Mouse (Mus musculus) forebrain, embryonic 10.5 days (tissue): Measurements from ENCODE around the gene Gm11564. TPM values are rescaled to one million over a fixed set of nuclear protein-coding genes. Genes with fewer than 3 reads are reported as not detected.
"Not testable (repeated sequence)": the region's sequence is repeated elsewhere in the genome, so short reads cannot be mapped to it uniquely, and the experiment has no call there.

Source experiments
- DNase-seq: peaks from one replicate; pipeline ENCODE4 v3.0.0-alpha.2; 2017; ENCODE audit warnings: low spot score; ENCODE audit errors: extremely low spot score
- H3K27ac ChIP-seq: fragments of 300-500 bp; sonication (generic); 2 replicates; pipeline ENCODE4 v1.5.1; 2016; ENCODE audit warnings: mild to moderate bottlenecking
- H3K27me3 ChIP-seq: fragments of 300-500 bp; sonication (generic); 2 replicates; pipeline ENCODE4 v1.6.1; 2016; ENCODE audit warnings: mild to moderate bottlenecking; ENCODE audit not compliant: poor library complexity, severe bottlenecking
- H3K36me3 ChIP-seq: fragments of 300-500 bp; sonication (generic); replicated peaks from 2 replicates; pipeline ENCODE4 v1.6.1; 2016; ENCODE audit warnings: mild to moderate bottlenecking, moderate library complexity
- H3K4me1 ChIP-seq: fragments of 300-500 bp; sonication (generic); 2 replicates; pipeline ENCODE4 v1.6.1; 2016
- H3K4me3 ChIP-seq: fragments of 300-500 bp; sonication (generic); 2 replicates; pipeline ENCODE4 v1.5.1; 2016; ENCODE audit warnings: mild to moderate bottlenecking, moderate library complexity
- H3K9me3 ChIP-seq: fragments of 300-500 bp; sonication (generic); 2 replicates; pipeline ENCODE4 v1.6.1; 2016; ENCODE audit warnings: mild to moderate bottlenecking, moderate library complexity
- WGBS: fragments of 180-500 bp; shearing (Covaris S2); methylation state at CpG from one replicate; pipeline ENCODE4 v1.1.7; 2016; 5-methylcytosine and 5-hydroxymethylcytosine counted together
- polyA plus RNA-seq: library from polyadenylated mRNA; unstranded; fragments of >200 nt; fragmentation: Nextera tagmentation; extraction: Ambion mirVana; gene quantifications from 2 replicates; pipeline ENCODE4 v1.2.1, GENCODE M21; 2016

Gene Gm11564
- not detected in 2 replicates for polyA plus RNA-seq

DNA sequence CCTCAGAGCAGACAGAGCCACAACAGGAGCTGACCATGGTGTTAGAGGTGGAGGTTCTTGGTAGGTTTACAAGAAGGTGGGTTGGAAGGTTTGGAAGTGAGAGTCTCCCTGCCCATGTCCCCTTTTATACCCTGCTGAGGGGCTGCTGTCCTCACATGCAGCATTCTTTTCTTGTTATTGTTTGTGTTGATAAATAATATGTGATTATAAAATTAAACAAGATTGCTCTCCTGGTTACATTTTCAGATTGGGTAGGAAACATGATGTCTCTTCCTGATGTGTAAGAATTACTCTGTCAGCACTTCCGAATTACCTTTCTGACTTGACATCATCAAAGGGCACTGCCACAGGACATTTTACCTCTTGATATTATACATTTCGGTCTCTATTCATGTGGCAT lies at the start of gene Gm11564:
Gene Gm11564, minus strand, starts transcription at position 101 of the 400 bp plus-strand sequence.
- not testable (repeated sequence) for H3K27me3 ChIP-seq, H3K4me3 ChIP-seq, H3K36me3 ChIP-seq, H3K4me1 ChIP-seq, DNase-seq, H3K9me3 ChIP-seq
- H3K27ac ChIP-seq = peak within 1 kb of the TSS; percentile 61; the same call in 1 of the 2 replicates
- WGBS = 87% methylated on average over 2 of the region's 2 CpGs

DNA sequence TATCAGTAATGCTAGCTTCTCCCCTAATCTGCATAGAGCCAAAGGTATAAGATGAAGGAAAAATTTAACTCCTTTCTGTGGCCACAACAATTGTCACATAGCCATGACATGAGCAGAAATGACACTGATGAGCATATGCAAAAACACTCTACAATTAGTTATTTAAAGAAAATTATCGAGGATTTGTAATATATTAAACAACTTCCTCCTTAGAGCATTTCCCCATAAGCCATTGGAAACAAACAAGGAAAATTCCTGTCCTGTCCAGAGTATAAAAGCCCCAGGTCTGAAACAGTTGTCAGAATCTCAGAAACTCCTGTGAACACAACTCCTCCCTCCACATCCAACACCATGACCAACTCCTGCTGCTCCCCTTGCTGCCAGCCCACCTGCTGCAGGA lies 48.7 kb upstream of the Gm11564 start, which contains the start of gene Gm11559:
Gene Gm11559, plus strand, starts transcription at position 301 of the 400 bp plus-strand sequence.
- H3K4me3 ChIP-seq, DNase-seq, H3K4me1 ChIP-seq, H3K27ac ChIP-seq, H3K36me3 ChIP-seq, H3K27me3 ChIP-seq, H3K9me3 ChIP-seq: not testable (repeated sequence)
- 79% methylated on average over 1 of the region's 1 CpGs for WGBS

DNA sequence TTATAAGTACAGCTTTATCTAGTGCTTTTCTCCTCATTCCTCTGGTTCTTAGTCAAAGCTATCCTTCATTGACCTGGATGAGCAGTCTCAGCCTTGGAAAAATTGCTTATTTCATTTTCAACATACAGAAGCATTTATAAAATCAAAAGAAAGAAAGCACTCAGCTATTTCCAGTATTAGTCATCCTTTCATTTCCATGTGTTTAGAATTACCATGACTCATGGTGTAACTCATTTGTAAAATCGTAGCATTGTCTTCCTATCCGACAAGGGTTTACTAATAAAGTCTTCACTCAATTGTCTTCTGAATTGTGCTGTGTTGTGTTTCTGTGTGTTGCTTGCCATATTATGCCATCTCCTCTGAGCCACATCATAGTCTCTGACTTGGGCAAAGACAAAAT lies 43.3 kb upstream of the Gm11564 start:
- Histone ChIP-seq H3K4me1 (no peaks in the 10 kb centered on the region), H3K27me3 (no peaks in the 10 kb centered on the region), H3K36me3 (no peaks in the 10 kb centered on the region), H3K4me3 (no peak overlapping the region), H3K27ac (no peak overlapping the region), H3K9me3 (no peaks in the 10 kb centered on the region)
- DNase-seq = no peak
- WGBS = 88% methylated on average over 2 of the region's 2 CpGs

DNA sequence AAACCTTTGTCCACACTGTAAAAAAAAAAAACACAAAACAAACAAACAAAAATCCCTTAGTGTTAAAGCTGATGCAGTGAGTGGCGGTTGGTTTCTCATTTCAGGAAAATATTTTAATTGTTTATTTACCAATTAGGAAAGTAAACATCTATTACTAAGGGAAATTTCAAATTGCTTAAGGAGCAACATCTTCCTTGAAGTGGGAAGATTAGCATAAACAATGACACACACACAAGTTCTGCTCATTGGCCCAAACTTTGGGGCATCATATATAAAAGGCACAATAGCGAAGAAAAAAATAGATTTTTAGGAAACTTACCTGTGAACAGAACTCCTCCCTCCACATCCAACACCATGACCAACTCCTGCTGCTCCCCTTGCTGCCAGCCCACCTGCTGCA lies 42.2 kb upstream of the Gm11564 start, which contains the start of gene Gm11568:
Gene Gm11568, plus strand, starts transcription at position 301 of the 400 bp plus-strand sequence.
- 83% methylated on average over 2 of the region's 2 CpGs for WGBS
- Histone ChIP-seq H3K4me1 (no peaks in the 10 kb centered on the region), H3K4me3 (no peak within 1 kb of the TSS), H3K9me3 (no peaks in the 10 kb centered on the region), H3K27ac (no peak within 1 kb of the TSS), H3K36me3 (no peaks in the 10 kb centered on the region), H3K27me3 (no peaks in the 10 kb centered on the region)
- DNase-seq = no peak

DNA sequence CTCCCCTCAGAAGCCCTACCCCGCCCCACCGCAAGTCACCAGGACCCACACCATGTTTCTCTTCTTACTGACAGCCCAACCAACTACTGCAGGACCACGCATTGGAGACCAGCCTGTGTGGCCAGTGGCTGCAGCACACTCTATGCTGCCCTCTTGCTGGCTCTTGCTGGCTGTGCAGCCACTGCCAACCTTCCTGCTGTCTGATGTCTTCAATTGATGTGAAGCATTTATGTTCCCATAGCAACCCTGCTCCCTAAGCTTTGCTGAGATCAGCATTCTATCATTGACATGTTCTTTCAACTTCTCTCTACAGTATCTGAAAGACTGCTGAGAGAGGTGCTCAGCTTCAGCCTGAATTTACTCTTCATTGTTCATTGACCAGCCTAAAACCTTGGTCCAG lies 38.7 kb upstream of the Gm11564 start:
- H3K4me3 ChIP-seq = no peak overlapping the region
- H3K9me3 ChIP-seq = 0 out of 2 replicates have a peak, but pooled peaks cover 4% of the 10 kb centered on the region
- no peaks in the 10 kb centered on the region for H3K27me3 ChIP-seq
- 66% methylated on average over 3 of the region's 3 CpGs for WGBS
- H3K4me1 ChIP-seq = no peaks in the 10 kb centered on the region
- no peak for DNase-seq
- no peak overlapping the region for H3K27ac ChIP-seq
- no peaks in the 10 kb centered on the region for H3K36me3 ChIP-seq

DNA sequence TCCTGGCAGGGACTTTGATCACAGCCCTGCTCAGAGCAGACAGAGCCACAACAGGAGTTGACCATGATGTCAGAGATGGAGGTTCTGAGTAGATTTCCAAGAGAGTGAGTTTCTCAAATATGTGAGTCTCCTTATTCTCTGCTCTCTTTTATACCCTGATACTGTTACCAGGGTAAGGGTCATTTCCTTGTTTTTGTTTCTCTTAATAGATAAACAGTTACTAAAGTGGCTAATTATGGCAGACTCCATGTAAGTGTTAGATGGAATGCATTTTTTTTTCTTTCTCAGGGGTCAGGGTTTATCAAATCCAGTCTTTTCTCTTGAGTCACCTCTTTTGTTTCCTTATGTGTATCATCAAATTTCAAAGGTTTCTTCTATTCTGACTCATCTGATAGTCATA lies 36.0 kb upstream of the Gm11564 start, which contains the start of gene Krtap4-16:
Gene Krtap4-16, minus strand, starts transcription at position 101 of the 400 bp plus-strand sequence.
- no peak within 1 kb of the TSS for H3K4me3 ChIP-seq
- 0 out of 2 replicates have a peak, but pooled peaks cover 4% of the 10 kb centered on the region for H3K9me3 ChIP-seq
- no peak for DNase-seq
- H3K27ac ChIP-seq = peak within 1 kb of the TSS; percentile 44; the same call in 1 of the 2 replicates
- no peaks in the 10 kb centered on the region for H3K4me1 ChIP-seq
- H3K36me3 ChIP-seq = no peaks in the 10 kb centered on the region
- no peaks in the 10 kb centered on the region for H3K27me3 ChIP-seq

DNA sequence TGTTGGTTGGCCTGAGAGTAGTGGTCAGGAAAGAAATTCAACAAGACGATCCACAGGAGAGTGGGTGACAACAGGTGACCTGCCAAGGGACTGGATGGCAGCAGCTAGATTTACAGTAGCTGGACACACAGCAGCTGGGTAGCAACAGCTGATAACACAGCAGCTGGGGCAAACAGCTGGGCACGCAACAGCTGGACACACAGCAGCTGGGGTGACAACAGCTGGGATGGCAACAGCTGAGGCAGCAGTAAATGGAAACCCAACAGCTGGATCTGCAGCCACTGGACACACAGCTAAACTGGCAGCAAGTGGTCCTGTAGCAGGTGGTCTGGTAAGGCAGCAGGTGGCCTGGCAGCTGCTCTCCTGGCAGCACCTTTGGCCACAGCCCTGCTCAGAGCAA lies 31.3 kb upstream of the Gm11564 start:
- no peak overlapping the region for H3K27ac ChIP-seq
- H3K4me1 ChIP-seq = peaks cover 14% of the 10 kb centered on the region
- no peaks in the 10 kb centered on the region for H3K27me3 ChIP-seq
- 100% methylated on average over 2 of the region's 2 CpGs for WGBS
- H3K9me3 ChIP-seq = 0 out of 2 replicates have a peak, but pooled peaks cover 4% of the 10 kb centered on the region
- no peak overlapping the region for H3K4me3 ChIP-seq
- no peak for DNase-seq
- H3K36me3 ChIP-seq = no peaks in the 10 kb centered on the region

DNA sequence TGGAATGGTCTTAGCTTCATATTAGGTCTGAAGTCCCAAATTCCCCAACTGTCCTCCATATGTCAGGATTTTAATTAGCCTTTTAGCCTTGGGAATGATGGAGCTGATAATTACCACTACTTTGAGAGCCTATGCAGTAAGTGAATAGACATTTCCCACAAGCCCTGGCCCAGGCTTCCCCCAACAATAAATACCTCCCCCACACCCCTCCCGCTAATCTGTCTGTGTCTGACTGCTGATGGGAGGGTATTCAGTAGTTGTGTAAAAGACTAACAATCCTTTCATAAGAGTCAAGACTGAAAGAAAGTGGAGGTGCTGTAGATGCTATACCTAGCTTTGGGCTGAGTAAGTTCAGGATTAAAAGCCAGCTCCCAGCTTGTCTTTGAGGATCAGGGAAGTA lies 26.7 kb upstream of the Gm11564 start:
- Histone ChIP-seq H3K4me1 (peaks cover 20% of the 10 kb centered on the region), H3K36me3 (no peaks in the 10 kb centered on the region), H3K9me3 (no peaks in the 10 kb centered on the region), H3K27me3 (no peaks in the 10 kb centered on the region), H3K27ac (no peak overlapping the region), H3K4me3 (no peak overlapping the region)
- WGBS = 64% methylated on average over 1 of the region's 1 CpGs
- DNase-seq = no peak

DNA sequence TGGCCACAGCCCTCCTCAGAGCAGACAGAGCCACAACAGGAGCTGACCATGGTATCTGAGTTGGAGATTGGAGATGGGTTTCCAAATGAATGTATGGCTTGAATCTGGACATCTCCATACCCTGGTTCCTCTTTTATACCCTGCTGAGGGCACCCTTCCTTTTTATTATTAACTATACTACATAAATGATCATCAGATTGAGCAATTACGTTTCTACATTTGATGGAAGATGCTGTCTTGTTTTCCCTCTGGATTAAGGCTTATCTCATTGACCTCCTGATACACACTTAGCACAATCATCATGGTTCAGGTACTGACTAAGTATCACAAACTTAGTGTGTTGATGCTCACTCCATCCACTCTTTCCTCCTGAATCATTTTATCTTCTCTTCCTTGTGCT lies 22.5 kb upstream of the Gm11564 start, which contains the start of gene 2300003K06Rik:
Gene 2300003K06Rik, minus strand, starts transcription at position 101 of the 400 bp plus-strand sequence.
- no peaks in the 10 kb centered on the region for H3K36me3 ChIP-seq
- WGBS = 73% methylated on average over 1 of the region's 1 CpGs
- no peak for DNase-seq
- no peaks in the 10 kb centered on the region for H3K9me3 ChIP-seq
- no peak within 1 kb of the TSS for H3K27ac ChIP-seq
- no peak within 1 kb of the TSS for H3K4me3 ChIP-seq
- H3K4me1 ChIP-seq = peaks cover 18% of the 10 kb centered on the region
- no peaks in the 10 kb centered on the region for H3K27me3 ChIP-seq

DNA sequence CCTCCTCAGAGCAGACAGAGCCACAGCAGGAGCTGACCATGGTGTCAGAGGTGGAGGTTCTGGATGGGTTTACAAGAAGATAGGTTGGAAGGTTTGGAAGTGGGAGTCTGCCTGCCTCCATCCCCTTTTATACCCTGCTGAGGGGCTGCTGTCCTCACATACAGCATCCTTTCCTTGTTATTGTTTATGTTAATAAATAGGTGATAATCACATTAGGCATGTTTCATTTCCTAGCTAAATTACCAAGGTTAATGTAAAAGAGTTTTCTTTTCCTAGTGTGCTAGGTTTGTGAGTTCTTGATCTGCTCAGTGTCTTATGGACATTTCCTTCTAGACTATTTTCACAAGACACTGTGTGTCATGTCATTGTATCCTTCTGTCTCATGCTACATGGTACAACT lies 5.7 kb downstream of the Gm11564 start, which contains the start of gene Krtap4-13:
Gene Krtap4-13, minus strand, starts transcription at position 101 of the 400 bp plus-strand sequence.
- H3K27ac ChIP-seq, H3K36me3 ChIP-seq, H3K4me1 ChIP-seq, H3K9me3 ChIP-seq, H3K4me3 ChIP-seq, H3K27me3 ChIP-seq, DNase-seq: not testable (repeated sequence)

DNA sequence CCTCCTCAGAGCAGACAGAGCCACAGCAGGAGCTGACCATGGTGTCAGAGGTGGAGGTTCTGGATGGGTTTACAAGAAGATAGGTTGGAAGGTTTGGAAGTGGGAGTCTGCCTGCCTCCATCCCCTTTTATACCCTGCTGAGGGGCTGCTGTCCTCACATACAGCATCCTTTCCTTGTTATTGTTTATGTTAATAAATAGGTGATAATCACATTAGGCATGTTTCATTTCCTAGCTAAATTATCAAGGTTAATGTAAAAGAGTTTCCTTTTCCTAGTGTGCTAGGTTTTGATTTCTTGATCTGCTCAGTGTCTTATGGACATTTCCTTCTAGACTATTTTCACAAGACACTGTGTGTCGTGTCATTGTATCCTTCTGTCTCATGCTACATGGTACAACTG lies 11.1 kb downstream of the Gm11564 start, which contains the start of gene Gm11554:
Gene Gm11554, minus strand, starts transcription at position 101 of the 400 bp plus-strand sequence.
- H3K9me3 ChIP-seq, DNase-seq, H3K27me3 ChIP-seq, H3K36me3 ChIP-seq, H3K27ac ChIP-seq, H3K4me3 ChIP-seq, H3K4me1 ChIP-seq: not testable (repeated sequence)
- no CpG with 5 or more reads among the region's 1 CpGs for WGBS

DNA sequence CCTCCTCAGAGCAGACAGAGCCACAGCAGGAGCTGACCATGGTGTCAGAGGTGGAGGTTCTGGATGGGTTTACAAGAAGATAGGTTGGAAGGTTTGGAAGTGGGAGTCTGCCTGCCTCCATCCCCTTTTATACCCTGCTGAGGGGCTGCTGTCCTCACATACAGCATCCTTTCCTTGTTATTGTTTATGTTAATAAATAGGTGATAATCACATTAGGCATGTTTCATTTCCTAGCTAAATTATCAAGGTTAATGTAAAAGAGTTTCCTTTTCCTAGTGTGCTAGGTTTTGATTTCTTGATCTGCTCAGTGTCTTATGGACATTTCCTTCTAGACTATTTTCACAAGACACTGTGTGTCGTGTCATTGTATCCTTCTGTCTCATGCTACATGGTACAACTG lies 16.6 kb downstream of the Gm11564 start, which contains the start of gene Gm11569:
Gene Gm11569, minus strand, starts transcription at position 101 of the 400 bp plus-strand sequence.
- not testable (repeated sequence) for H3K4me3 ChIP-seq, H3K36me3 ChIP-seq, H3K27me3 ChIP-seq, H3K4me1 ChIP-seq, H3K27ac ChIP-seq, DNase-seq, H3K9me3 ChIP-seq
- no CpG with 5 or more reads among the region's 1 CpGs for WGBS

DNA sequence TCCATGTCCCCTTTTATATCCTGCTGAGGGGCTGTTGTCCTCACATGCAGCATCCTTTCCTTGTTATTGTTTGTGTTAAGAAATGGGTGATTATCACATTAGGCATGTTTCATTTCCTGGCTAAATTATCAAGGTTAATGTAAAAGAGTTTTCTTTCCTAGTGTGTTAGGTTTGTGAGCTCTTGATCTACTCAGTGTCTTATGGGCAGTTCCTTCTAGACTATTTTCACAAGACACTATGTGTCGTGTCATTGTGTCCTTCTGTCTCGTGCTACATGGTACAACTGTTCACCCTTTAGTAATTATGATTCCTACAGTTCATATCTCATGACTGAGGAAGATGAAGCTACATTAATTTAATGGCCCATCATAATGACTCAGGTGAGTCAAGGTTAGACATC lies 22.1 kb downstream of the Gm11564 start, which contains the start of gene Gm11596:
Gene Gm11596, minus strand, starts transcription at position 101 of the 400 bp plus-strand sequence.
- DNase-seq = no peak
- H3K27ac ChIP-seq = no peak within 1 kb of the TSS
- no peaks in the 10 kb centered on the region for H3K9me3 ChIP-seq
- H3K27me3 ChIP-seq = no peaks in the 10 kb centered on the region
- H3K4me3 ChIP-seq = no peak within 1 kb of the TSS
- 92% methylated on average over 2 of the region's 2 CpGs for WGBS
- H3K4me1 ChIP-seq = no peaks in the 10 kb centered on the region
- H3K36me3 ChIP-seq = no peaks in the 10 kb centered on the region
